Mouse (Mus musculus): Measurements from ENCODE around the gene Ppp1r12c.

The Ppp1r12c gene

DNA sequence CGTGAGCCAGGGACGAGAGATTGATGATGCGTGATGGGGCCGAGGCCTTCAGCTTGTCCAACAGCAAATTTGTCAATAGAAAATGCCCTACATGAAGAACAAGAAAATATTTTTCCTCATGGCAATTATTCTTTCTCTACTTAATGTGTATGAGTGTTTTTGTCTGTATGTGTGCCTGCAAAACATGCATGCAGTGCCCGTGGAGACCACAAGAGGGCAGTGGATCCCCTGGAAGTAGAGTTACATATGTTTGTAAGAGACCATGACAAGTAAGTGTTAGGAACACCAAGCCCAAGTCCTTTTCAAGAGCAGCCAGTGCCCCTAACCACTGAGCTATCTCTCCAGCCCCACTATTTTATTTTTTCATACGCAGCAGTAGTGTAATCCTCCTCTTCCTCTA lies 69.9 kb downstream of the Ppp1r12c start:
- DNase-seq (ENCODE audit: low read depth): peak; percentile 85

Measured in naive thymus-derived CD4-positive, alpha-beta T cell, adult 2 months (primary cell).